Mouse (Mus musculus) hindlimb bud, embryonic 11.5 days (tissue): Measurements from ENCODE around the gene Nynrin.

ENCODE experiments used
- DNase-seq: peaks from one replicate; pipeline ENCODE4 v3.0.0-alpha.2; 2012; ENCODE audit warnings: low read depth, low spot score; ENCODE audit errors: extremely low spot score

Gene Nynrin

DNA sequence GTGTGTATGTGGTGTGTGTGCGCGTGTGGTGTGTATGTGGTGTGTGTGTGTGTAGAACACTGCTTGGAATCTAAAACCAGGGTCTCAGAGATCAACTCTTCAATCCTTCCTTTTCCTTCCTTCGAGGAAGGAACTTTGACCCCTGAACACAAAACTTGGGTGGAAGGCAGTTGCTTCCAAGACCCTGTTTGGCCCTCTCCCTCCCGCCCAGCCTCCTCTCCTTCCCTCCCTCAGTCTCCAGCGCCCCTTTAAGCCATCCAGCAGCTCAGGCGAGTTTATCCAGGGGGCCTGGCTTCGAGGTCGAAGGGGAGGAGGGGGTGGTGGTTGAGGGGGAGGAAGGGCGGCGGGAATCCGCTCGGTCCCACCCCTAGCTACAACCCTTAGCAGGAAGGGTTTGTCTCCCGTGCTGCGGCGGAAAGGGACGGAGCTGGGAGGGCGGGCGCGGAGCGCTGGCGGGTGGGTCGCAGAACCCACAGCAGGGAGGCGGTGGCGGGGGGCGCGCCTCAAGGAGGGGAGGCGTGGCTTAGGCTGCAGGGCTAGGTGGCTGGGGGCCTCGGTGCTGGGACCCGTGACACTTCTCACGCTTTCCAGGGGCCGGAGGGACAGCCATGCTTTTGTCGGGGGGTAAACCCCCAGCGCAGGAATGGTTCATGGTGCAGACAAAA, at the start of gene Nynrin:
Gene Nynrin, plus strand, starts transcription at position 390 of the 665 bp plus-strand sequence.
- no peak for DNase-seq

DNA sequence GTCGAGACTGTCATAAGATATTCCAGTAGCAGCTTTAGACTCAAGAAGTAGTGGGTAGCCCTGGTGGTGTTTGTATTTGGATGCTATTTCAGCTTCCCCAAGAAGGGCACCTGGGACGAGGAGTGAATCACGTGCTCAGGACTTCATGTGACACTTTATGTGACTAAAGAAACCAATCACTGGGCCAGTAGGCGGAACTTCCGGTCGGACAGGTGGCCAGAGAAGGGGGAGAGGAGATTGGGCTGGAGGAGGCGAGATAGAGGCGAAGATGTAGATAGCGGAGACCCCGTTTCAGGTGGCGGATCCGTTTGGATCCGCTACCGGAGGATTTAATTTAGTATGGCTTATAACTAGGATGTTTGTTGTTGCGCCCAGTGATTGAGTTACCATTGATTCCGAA, 38.9 kb upstream of the Nynrin start:
- peak; percentile 82 for DNase-seq

GRCm38 (mm10) chr14:55815310-55815751, 38.5 kb upstream of the Nynrin start:
- no peak for DNase-seq

- no peak for DNase-seq
Observed at GRCm38 (mm10) chr14:55819845-55820405, 33.9 kb upstream of the Nynrin start.

DNA sequence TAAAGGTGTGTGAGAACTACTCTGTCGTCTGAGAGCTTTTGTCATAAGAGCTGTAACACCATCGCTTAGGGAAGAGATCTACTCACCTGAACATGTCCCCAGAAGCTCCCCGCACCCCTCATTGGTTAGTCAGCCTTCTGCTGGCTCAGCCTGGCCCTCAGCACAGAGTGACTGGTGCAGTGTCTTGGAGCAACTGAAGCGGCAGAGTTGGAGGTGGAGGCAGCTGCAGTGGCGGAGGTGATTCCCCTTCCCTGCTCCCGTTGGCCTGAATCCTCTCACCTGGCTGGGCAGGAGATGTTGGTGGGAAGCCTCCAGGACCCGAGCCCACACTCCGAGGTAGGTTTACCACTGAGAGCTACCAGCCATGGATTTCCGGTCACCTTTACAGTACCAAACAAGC, 33.2 kb upstream of the Nynrin start:
- no peak for DNase-seq

DNA sequence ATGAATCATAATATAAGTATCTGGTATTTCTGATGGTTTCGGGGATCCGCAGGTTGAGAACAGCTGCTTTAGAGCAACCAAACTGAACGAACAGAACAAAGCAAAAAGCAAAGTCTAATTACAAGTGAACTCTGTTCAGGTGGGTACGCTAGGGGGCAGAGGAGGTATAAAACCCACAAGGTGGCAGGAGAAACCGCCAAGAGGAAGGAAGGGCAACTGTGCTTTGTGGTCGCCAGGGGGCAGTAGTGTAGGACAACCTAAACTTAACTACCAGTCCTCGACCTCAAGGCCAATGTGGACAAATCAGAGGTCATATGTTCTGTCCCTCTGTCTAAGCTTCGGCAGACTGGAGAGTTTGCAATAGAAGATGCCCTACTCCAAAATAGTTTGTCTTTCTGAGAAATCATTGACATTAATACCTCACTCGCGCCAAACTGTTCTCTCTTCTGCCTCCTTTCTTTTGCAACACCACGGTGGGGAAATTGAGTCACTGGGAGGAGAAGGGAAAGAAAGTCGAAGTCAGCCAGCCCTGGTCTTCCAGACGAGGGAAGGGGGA, 31.3 kb upstream of the Nynrin start:
- DNase-seq: peak; percentile 94

GRCm38 (mm10) chr14:55822991-55823762, 30.6 kb upstream of the Nynrin start, which contains the start of gene Nfatc4:
TSS of gene Nfatc4 (plus strand) at chr14:55823144.
- peak; percentile 91 for DNase-seq

- DNase-seq: no peak
Observed at GRCm38 (mm10) chr14:55824001-55824480, 29.8 kb upstream of the Nynrin start.

- peak; percentile 63 for DNase-seq
Observed at GRCm38 (mm10) chr14:55824481-55825215, 29.2 kb upstream of the Nynrin start.

- DNase-seq: no peak
Observed at GRCm38 (mm10) chr14:55825216-55826051, 28.4 kb upstream of the Nynrin start.

- no peak for DNase-seq
Observed at GRCm38 (mm10) chr14:55826142-55826541, 27.7 kb upstream of the Nynrin start.

GRCm38 (mm10) chr14:55826551-55827340, 27.1 kb upstream of the Nynrin start:
- no peak for DNase-seq

DNA sequence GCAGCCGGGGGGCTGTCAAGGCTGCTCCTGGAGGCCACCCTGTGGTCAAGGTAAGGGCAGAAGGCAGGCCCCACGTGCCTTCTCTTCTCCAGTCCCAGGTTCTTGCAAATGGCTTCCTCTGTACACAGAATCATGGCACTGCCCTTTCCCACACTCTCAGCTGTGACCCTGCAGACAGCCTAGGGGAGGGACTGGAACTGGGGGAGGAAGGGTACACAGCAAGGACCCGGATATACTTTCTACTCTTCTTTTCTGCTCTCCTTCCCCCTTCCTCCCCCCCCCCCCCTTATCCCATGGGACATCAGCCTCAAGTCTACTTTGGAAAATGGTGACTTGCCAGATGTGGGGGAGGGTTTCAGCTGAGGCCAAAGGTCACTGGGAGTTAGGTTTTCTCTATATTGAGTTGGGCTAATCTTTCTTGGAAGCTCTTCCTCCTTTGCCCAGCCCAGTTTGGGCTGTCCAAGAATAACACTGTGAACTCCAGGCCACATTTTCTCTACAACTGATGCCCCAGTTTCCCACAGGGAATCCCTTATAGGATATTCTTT, 25.0 kb upstream of the Nynrin start:
- DNase-seq: no peak

GRCm38 (mm10) chr14:55829854-55830253, 24.0 kb upstream of the Nynrin start:
- no peak for DNase-seq

GRCm38 (mm10) chr14:55830331-55830730, 23.5 kb upstream of the Nynrin start:
- no peak for DNase-seq

DNA sequence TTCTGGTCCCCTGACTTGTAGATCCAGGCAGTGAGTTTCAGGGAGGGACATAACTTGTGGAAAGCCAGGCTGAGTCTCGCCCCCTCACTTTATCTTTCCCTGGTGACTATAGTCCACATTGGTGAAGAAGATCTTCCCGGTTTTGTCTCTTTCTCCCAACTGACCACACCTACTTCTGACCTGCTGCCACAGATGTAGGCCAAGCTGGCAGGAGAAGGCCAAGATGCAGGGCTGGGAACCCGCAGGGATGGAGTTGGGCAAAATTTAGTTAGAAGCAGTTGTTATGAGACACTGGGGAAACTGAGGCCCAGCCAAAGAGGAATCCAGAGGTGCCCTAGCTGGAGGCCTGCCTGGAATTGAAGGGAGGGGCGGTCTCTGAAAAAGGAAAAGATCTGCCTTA, 20.7 kb upstream of the Nynrin start:
- DNase-seq: no peak

GRCm38 (mm10) chr14:55834808-55835533, 18.8 kb upstream of the Nynrin start:
- no peak for DNase-seq

- no peak for DNase-seq
Observed at GRCm38 (mm10) chr14:55838312-55838711, 15.5 kb upstream of the Nynrin start.
